Mouse (Mus musculus) forebrain, embryonic 11.5 days (tissue): ENCODE data around the gene Pls3. TPM values are rescaled to one million over a fixed set of nuclear protein-coding genes. Genes with fewer than 3 reads are reported as not detected.

ENCODE experiments used
- ATAC-seq: fragments of 200-750 bp; cut with Nextera tagmentation; replicated peaks from 2 replicates; pipeline ENCODE4 v1.8.0; 2017; ENCODE audit warnings: moderate TSS enrichment; ENCODE audit not compliant: low FRiP score
- DNase-seq: peaks from one replicate; pipeline ENCODE4 v3.0.0-alpha.2; 2017; ENCODE audit warnings: low spot score
- H3K27ac ChIP-seq: fragments of 300-500 bp; sonication (generic); 2 replicates; pipeline ENCODE4 v1.5.1; 2014; ENCODE audit warnings: low read depth, low read length
- H3K27me3 ChIP-seq: fragments of 300-500 bp; sonication (generic); 2 replicates; pipeline ENCODE4 v1.6.1; 2014; ENCODE audit warnings: mild to moderate bottlenecking, low read length, mixed read lengths; ENCODE audit not compliant: control insufficient read depth, insufficient read depth
- H3K36me3 ChIP-seq: fragments of 300-500 bp; sonication (generic); 2 replicates; pipeline ENCODE4 v1.6.1; 2014; ENCODE audit warnings: mild to moderate bottlenecking, low read length, moderate library complexity, mixed read lengths; ENCODE audit not compliant: control insufficient read depth, insufficient read depth
- H3K4me1 ChIP-seq: fragments of 300-500 bp; sonication (generic); replicated peaks from 2 replicates; pipeline ENCODE4 v1.6.1; 2014; ENCODE audit warnings: low read length, mixed read lengths; ENCODE audit not compliant: control insufficient read depth, insufficient read depth
- H3K4me2 ChIP-seq: fragments of 300-500 bp; sonication (generic); 2 replicates; pipeline ENCODE4 v1.6.1; 2014; ENCODE audit warnings: low read depth, mild to moderate bottlenecking, low read length, moderate library complexity, mixed read lengths; ENCODE audit not compliant: severe bottlenecking
- H3K4me3 ChIP-seq: fragments of 300-500 bp; sonication (generic); 2 replicates; pipeline ENCODE4 v1.5.1; 2014; ENCODE audit warnings: low read depth, low read length
- H3K9ac ChIP-seq: fragments of 300-500 bp; sonication (generic); 2 replicates; pipeline ENCODE4 v1.6.1; 2014; ENCODE audit warnings: low read length
- H3K9me3 ChIP-seq: fragments of 300-500 bp; sonication (generic); 2 replicates; pipeline ENCODE4 v1.6.1; 2016; ENCODE audit warnings: low read length, mixed read lengths; ENCODE audit not compliant: control insufficient read depth
- WGBS: fragments of 180-500 bp; shearing (Covaris S2); extraction: QIAGEN DNeasy Blood & Tissue Kit; methylation state at CpG from one replicate; pipeline ENCODE4 v1.1.7; 2014; 5-methylcytosine and 5-hydroxymethylcytosine counted together
- polyA plus RNA-seq: library from polyadenylated mRNA; unstranded; fragments of >200 nt; fragmentation: Nextera tagmentation; extraction: Ambion mirVana; gene quantifications from 2 replicates; pipeline ENCODE4 v1.2.1, GENCODE M21; 2014

Gene Pls3
- polyA plus RNA-seq, 1 experiment from 2014 or later = 76.1 TPM

- Histone ChIP-seq H3K27ac (no peak overlapping the region), H3K4me2 (no peak overlapping the region), H3K9ac (no peak overlapping the region), H3K9me3 (no peaks in the 10 kb centered on the region), H3K4me1 (no peaks in the 10 kb centered on the region), H3K36me3 (no peaks in the 10 kb centered on the region), H3K4me3 (no peak overlapping the region), H3K27me3 (no peaks in the 10 kb centered on the region)
- no peak for ATAC-seq
- WGBS = 90% methylated on average over 4 of the region's 4 CpGs
- no peak for DNase-seq
Observed at GRCm38 (mm10) chrX:75844290-75844689, 30.7 kb downstream of the Pls3 start.

DNA sequence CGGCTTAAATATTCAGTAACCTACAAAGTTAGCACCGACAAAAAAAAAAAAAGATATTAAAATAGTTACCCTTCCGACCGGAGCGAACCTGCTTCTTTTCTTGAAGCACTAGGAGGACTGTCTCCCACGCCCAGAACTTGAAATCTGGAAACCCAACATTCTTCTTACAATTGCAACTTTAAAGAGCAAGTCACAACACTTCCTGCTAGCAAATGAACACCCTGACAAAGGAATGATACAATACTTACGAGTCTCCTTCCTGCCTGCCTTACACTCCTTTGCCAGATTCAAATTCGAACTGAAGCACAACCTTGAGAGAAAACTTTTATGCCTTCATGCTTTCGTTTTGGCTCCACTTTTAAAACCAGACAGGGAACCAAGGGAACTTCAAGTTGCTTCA is 32.1 kb downstream of the Pls3 start:
- H3K4me1 ChIP-seq = no peaks in the 10 kb centered on the region
- H3K4me2 ChIP-seq = no peak overlapping the region
- 81% methylated on average over 9 of the region's 9 CpGs for WGBS
- no peaks in the 10 kb centered on the region for H3K36me3 ChIP-seq
- H3K9me3 ChIP-seq = no peaks in the 10 kb centered on the region
- no peak overlapping the region for H3K27ac ChIP-seq
- no peak overlapping the region for H3K9ac ChIP-seq
- H3K27me3 ChIP-seq = no peaks in the 10 kb centered on the region
- DNase-seq (no peak), ATAC-seq (no peak)
- no peak overlapping the region for H3K4me3 ChIP-seq

DNA sequence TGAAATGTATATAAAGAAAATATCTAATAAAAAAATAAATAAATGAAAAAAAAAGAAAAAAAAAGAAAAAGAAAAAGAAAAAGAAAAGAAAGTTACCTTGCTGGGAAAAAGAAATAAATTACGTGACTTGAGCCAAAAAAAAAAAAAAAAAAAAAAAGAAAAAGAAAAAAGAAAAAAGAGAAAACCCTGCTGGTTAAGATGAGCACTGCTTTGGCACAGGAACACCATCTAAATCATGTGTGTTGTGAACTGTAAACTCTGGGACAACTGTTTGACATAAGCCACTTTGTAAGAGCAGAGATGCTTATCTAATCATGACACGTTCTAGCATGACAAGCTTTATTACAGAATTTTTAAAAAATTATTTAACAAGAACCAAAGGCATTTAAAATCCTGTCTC is 32.9 kb downstream of the Pls3 start:
- 90% methylated on average over 2 of the region's 2 CpGs for WGBS
- ATAC-seq = no peak
- Histone ChIP-seq H3K36me3 (no peaks in the 10 kb centered on the region), H3K9me3 (no peaks in the 10 kb centered on the region), H3K27me3 (no peaks in the 10 kb centered on the region), H3K4me2 (no peak overlapping the region), H3K4me3 (no peak overlapping the region), H3K27ac (no peak overlapping the region), H3K9ac (no peak overlapping the region), H3K4me1 (no peaks in the 10 kb centered on the region)
- no peak for DNase-seq

DNA sequence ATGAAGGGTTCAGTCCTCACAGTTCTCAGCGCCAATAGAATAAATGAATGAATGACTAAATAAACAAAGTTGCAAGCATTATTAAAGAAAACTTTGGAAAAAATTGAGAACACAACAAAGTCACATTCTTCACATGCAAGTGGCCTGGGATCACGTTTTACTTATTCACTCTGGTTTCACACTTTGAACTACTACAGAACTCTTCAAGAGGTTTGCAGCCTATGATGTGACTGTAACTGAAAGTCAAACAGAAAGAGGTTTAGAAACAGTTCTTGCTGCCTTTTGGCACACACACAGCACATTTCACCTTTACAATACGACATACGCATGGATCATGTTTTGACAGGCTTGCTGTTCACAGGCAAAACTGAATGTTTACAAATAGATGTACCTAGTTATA is 34.7 kb downstream of the Pls3 start:
- Histone ChIP-seq H3K4me1 (no peaks in the 10 kb centered on the region), H3K27me3 (no peaks in the 10 kb centered on the region), H3K27ac (no peak overlapping the region), H3K9ac (no peak overlapping the region), H3K4me3 (no peak overlapping the region), H3K9me3 (no peaks in the 10 kb centered on the region), H3K36me3 (no peaks in the 10 kb centered on the region), H3K4me2 (no peak overlapping the region)
- no peak for DNase-seq
- 83% methylated on average over 4 of the region's 4 CpGs for WGBS
- ATAC-seq = no peak

GRCm38 (mm10) chrX:75834836-75835235 is 40.1 kb downstream of the Pls3 start:
- Histone ChIP-seq H3K4me1 (no peaks in the 10 kb centered on the region; the same call in 1 of the 2 replicates), H3K27ac (no peak overlapping the region), H3K36me3 (no peaks in the 10 kb centered on the region), H3K4me3 (no peak overlapping the region), H3K9me3 (no peaks in the 10 kb centered on the region), H3K27me3 (no peaks in the 10 kb centered on the region), H3K4me2 (no peak overlapping the region), H3K9ac (no peak overlapping the region)
- ATAC-seq = no peak
- DNase-seq = no peak
- WGBS = 61% methylated on average over 2 of the region's 2 CpGs

DNA sequence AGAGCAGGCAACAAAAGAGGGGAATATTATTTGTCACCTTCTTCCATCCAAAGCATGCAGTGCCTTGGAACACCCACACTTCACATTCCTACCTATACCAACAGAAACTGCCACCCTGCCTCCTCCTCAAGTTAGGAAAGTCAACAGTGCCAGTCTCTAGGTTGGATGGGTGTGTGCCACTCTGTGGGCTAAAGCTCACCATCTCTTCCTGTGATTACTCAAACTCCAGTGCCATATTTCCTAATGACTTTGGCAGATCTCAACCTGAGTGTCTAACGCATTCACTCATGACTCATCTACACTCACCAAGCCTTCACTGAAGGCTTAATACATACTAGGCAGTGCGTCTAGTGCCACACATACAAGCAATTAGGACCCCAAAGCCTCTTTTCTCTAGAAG is 40.7 kb downstream of the Pls3 start:
- Histone ChIP-seq H3K27me3 (no peaks in the 10 kb centered on the region), H3K4me1 (no peaks in the 10 kb centered on the region; the same call in 1 of the 2 replicates), H3K9me3 (no peaks in the 10 kb centered on the region), H3K4me3 (no peak overlapping the region), H3K36me3 (no peaks in the 10 kb centered on the region), H3K9ac (no peak overlapping the region), H3K4me2 (no peak overlapping the region), H3K27ac (no peak overlapping the region)
- WGBS = 95% methylated on average over 2 of the region's 2 CpGs
- ATAC-seq = no peak
- DNase-seq = no peak

DNA sequence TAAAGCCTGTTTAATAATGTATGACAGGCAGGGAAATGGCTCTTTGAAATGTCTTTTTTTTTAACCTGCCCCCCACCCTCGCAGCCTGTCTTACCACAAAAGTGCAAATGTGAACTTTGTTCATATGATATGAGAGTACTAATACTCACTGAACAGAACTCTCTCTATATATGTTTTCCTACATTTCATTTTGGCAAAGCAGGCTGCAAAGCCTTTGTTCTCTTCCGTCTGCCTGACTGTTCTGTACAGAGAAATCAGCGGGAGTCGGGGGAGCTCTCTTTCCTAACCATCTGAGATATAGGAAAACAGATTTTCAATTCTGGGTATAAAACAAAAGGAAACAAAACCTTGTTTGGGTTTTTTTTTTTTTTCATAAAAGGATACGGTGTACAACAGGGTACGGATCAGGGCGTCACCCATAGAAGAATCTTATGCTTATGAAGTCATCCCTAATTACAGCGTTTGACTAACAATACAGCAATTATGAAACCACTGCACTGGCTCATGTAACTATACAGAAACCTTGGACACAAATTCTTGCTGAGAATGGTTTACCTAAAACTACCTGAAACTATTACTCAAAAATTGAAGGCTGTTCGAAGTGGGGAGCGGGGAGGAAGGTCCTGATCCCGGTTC is 41.9 kb downstream of the Pls3 start:
- 78% methylated on average over 11 of the region's 11 CpGs for WGBS
- no peak overlapping the region for H3K4me2 ChIP-seq
- H3K9me3 ChIP-seq = no peaks in the 10 kb centered on the region
- no peaks in the 10 kb centered on the region for H3K27me3 ChIP-seq
- ATAC-seq (no peak), DNase-seq (no peak)
- H3K36me3 ChIP-seq = no peaks in the 10 kb centered on the region
- H3K4me1 ChIP-seq = no peaks in the 10 kb centered on the region; the same call in 1 of the 2 replicates
- no peak overlapping the region for H3K4me3 ChIP-seq
- no peak overlapping the region for H3K9ac ChIP-seq
- no peak overlapping the region for H3K27ac ChIP-seq

DNA sequence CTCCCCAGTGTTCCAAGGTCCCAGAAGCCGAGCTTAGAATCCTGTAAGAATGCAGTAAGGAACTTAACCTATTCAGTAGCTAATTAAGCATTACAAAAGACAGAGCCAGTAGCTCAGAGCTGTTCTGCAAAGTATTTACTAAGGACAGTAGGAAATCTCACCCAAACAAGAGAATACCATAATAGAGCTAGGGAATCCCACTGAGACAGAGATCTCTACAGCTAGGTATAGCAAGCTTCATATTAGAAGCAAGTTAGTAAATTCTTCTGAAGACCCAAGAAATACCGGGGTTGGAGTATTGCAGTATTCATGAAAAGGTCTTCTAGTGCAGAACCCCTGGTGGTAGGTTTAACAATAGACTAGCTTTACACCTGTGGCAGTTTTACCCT is 45.1 kb downstream of the Pls3 start:
- no peaks in the 10 kb centered on the region for H3K27me3 ChIP-seq
- no peak overlapping the region for H3K4me2 ChIP-seq
- H3K4me3 ChIP-seq = no peak overlapping the region
- no peak for DNase-seq
- no peak overlapping the region for H3K9ac ChIP-seq
- WGBS = 7% methylated on average over 2 of the region's 2 CpGs
- H3K27ac ChIP-seq = no peak overlapping the region
- ATAC-seq = no peak
- no peaks in the 10 kb centered on the region; the same call in 1 of the 2 replicates for H3K4me1 ChIP-seq
- H3K36me3 ChIP-seq = no peaks in the 10 kb centered on the region
- H3K9me3 ChIP-seq = no peaks in the 10 kb centered on the region

- DNase-seq = no peak
- Histone ChIP-seq H3K36me3 (no peaks in the 10 kb centered on the region), H3K27me3 (no peaks in the 10 kb centered on the region), H3K4me2 (no peak overlapping the region), H3K9me3 (no peaks in the 10 kb centered on the region), H3K9ac (no peak overlapping the region), H3K4me3 (no peak overlapping the region), H3K27ac (no peak overlapping the region), H3K4me1 (no peaks in the 10 kb centered on the region; the same call in 1 of the 2 replicates)
- ATAC-seq = no peak
- 45% methylated on average over 7 of the region's 7 CpGs for WGBS
Observed at GRCm38 (mm10) chrX:75829240-75829866, 45.6 kb downstream of the Pls3 start.
